Mouse (Mus musculus) CH12.LX (cell line): Measurements from ENCODE around the gene Mical3. TPM values are rescaled to one million over a fixed set of nuclear protein-coding genes. Genes with fewer than 3 reads are reported as not detected.

Experiments used
- DNase-seq: peaks from one replicate; pipeline ENCODE4 v3.0.0-alpha.2; 2013; ENCODE audit errors: extremely low read depth
- H3K27ac ChIP-seq: 2 replicates; pipeline ENCODE4 v1.5.1; 2012; ENCODE audit warnings: low read depth, mild to moderate bottlenecking, control low read depth, moderate library complexity; ENCODE audit not compliant: insufficient read depth
- H3K27me3 ChIP-seq: replicated peaks from 2 replicates; pipeline ENCODE3; 2012; ENCODE audit warnings: inconsistent platforms
- H3K36me3 ChIP-seq, 2 experiments: replicated peaks in 1 of 2; 2 replicates each; pipeline versions ENCODE3 to v1.6.1; 2012; ENCODE audit warnings: inconsistent platforms in 1 of 2, low read length in 1 of 2, mild to moderate bottlenecking in 1 of 2, mixed read lengths in 1 of 2, moderate library complexity in 1 of 2; ENCODE audit not compliant: control insufficient read depth in 1 of 2, insufficient read depth in 1 of 2
- H3K4me1 ChIP-seq, 2 experiments: 2 replicates each; pipeline ENCODE4 v1.6.1; 2012; ENCODE audit warnings: inconsistent platforms in 1 of 2, moderate library complexity in 1 of 2; ENCODE audit not compliant: insufficient read depth in 2 of 2, control insufficient read depth in 1 of 2
- H3K4me2 ChIP-seq: 2 replicates; pipeline ENCODE4 v1.6.1; 2012; ENCODE audit warnings: low read depth, mild to moderate bottlenecking, control low read depth; ENCODE audit not compliant: poor library complexity, insufficient read depth, severe bottlenecking
- H3K4me3 ChIP-seq, 3 experiments: fragments of 150-350 bp in 1 of 3; sonication (generic) in 1 of 3; replicated peaks in 1 of 3; 2 replicates each; pipeline versions ENCODE3 to v1.5.1; 2011 to 2012; ENCODE audit warnings: low read depth in 2 of 3, low read length in 2 of 3, mild to moderate bottlenecking in 2 of 3, moderate library complexity in 2 of 3, control low read depth in 1 of 3, improper control_type of control experiment in 1 of 3, inconsistent platforms in 1 of 3, mixed read lengths in 1 of 3; ENCODE audit not compliant: poor library complexity in 1 of 3
- H3K79me2 ChIP-seq: replicated peaks from 2 replicates; pipeline ENCODE4 v1.6.1; 2012; ENCODE audit warnings: mild to moderate bottlenecking, moderate library complexity; ENCODE audit not compliant: control insufficient read depth, poor library complexity, insufficient read depth, severe bottlenecking; ENCODE audit errors: extremely low read depth
- H3K9ac ChIP-seq: 2 replicates; pipeline ENCODE4 v1.6.1; 2012; ENCODE audit warnings: low read depth, mild to moderate bottlenecking, control low read depth, moderate library complexity; ENCODE audit not compliant: insufficient read depth
- H3K9me3 ChIP-seq: replicated peaks from 2 replicates; pipeline ENCODE3; 2012; ENCODE audit warnings: low read length, inconsistent platforms, mixed read lengths
- CHD2 ChIP-seq: IDR thresholded peaks from 2 replicates; pipeline ENCODE4 v1.6.1; 2011; ENCODE audit warnings: low read length, improper control_type of control experiment
- CTCF ChIP-seq, 2 experiments: IDR thresholded peaks in 1 of 2; conservative IDR thresholded peaks in 1 of 2; 2 replicates each; pipeline ENCODE4 v1.5.1; 2011 to 2012; ENCODE audit warnings: low read depth in 2 of 2, low read length in 2 of 2, improper control_type of control experiment in 1 of 2, inconsistent platforms in 1 of 2, mild to moderate bottlenecking in 1 of 2, moderate library complexity in 1 of 2
- E2F4 ChIP-seq: IDR thresholded peaks from 2 replicates; pipeline ENCODE4 v1.6.1; 2011; ENCODE audit warnings: low read depth, low read length, improper control_type of control experiment; ENCODE audit not compliant: insufficient replicate concordance
- ELF1 ChIP-seq: IDR thresholded peaks from 2 replicates; pipeline ENCODE4 v1.6.1; 2014; ENCODE audit warnings: low read depth, mild to moderate bottlenecking, inconsistent platforms, low read length, improper control_type of control experiment
- GABPA ChIP-seq: IDR thresholded peaks from 2 replicates; pipeline ENCODE4 v1.6.1; 2012; ENCODE audit warnings: low read depth, low read length, improper control_type of control experiment, inconsistent platforms; ENCODE audit not compliant: insufficient replicate concordance
- HCFC1 ChIP-seq: IDR thresholded peaks from 2 replicates; pipeline ENCODE4 v1.6.1; 2012; ENCODE audit warnings: low read depth, mild to moderate bottlenecking, inconsistent platforms, low read length, improper control_type of control experiment
- IRF4 ChIP-seq: IDR thresholded peaks from 2 replicates; pipeline ENCODE4 v1.6.1; 2014; ENCODE audit warnings: low read depth, mild to moderate bottlenecking, inconsistent platforms, low read length, improper control_type of control experiment
- JUND ChIP-seq: conservative IDR thresholded peaks from 2 replicates; pipeline ENCODE4 v1.6.1; 2011; ENCODE audit warnings: low read depth, low read length, improper control_type of control experiment
- MAX ChIP-seq: IDR thresholded peaks from 2 replicates; pipeline ENCODE4 v1.6.1; 2011; ENCODE audit warnings: low read length, improper control_type of control experiment
- MAZ ChIP-seq: IDR thresholded peaks from 2 replicates; pipeline ENCODE4 v1.6.1; 2012; ENCODE audit warnings: low read depth, mild to moderate bottlenecking, inconsistent platforms, low read length, improper control_type of control experiment, moderate library complexity
- MEF2A ChIP-seq: IDR thresholded peaks from 2 replicates; pipeline ENCODE4 v1.6.1; 2014; ENCODE audit warnings: low read depth, mild to moderate bottlenecking, inconsistent platforms, low read length, improper control_type of control experiment, borderline replicate concordance
- MXI1 ChIP-seq: IDR thresholded peaks from 2 replicates; pipeline ENCODE4 v1.6.1; 2011; ENCODE audit warnings: mild to moderate bottlenecking, low read depth, low read length, improper control_type of control experiment
- MYC ChIP-seq: IDR thresholded peaks from 2 replicates; pipeline ENCODE4 v1.6.1; 2011; ENCODE audit warnings: low read depth, mild to moderate bottlenecking, improper control_type of control experiment, low read length
- NRF1 ChIP-seq: IDR thresholded peaks from 2 replicates; pipeline ENCODE4 v1.6.1; 2014; ENCODE audit warnings: low read depth, mild to moderate bottlenecking, inconsistent platforms, low read length, improper control_type of control experiment, moderate library complexity
- POLR2AphosphoS2 ChIP-seq: IDR thresholded peaks from 2 replicates; pipeline ENCODE4 v1.6.1; 2011; ENCODE audit warnings: low read depth, low read length, improper control_type of control experiment
- RAD21 ChIP-seq: IDR thresholded peaks from 2 replicates; pipeline ENCODE4 v1.6.1; 2011; ENCODE audit warnings: low read depth, mild to moderate bottlenecking, low read length, improper control_type of control experiment, moderate library complexity
- RCOR1 ChIP-seq: conservative IDR thresholded peaks from 2 replicates; pipeline ENCODE4 v1.6.1; 2012; ENCODE audit warnings: low read depth, mild to moderate bottlenecking, inconsistent platforms, low read length, improper control_type of control experiment
- TBP ChIP-seq: conservative IDR thresholded peaks from 2 replicates; pipeline ENCODE4 v1.6.1; 2011; ENCODE audit warnings: low read depth, low read length, improper control_type of control experiment
- TCF12 ChIP-seq: IDR thresholded peaks from 2 replicates; pipeline ENCODE4 v1.6.1; 2014; ENCODE audit warnings: low read depth, mild to moderate bottlenecking, inconsistent platforms, low read length, improper control_type of control experiment
- UBTF ChIP-seq: IDR thresholded peaks from 2 replicates; pipeline ENCODE4 v1.6.1; 2012; ENCODE audit warnings: low read depth, mild to moderate bottlenecking, inconsistent platforms, low read length, improper control_type of control experiment, moderate library complexity
- USF1 ChIP-seq: IDR thresholded peaks from 2 replicates; pipeline ENCODE4 v1.6.1; 2014; ENCODE audit warnings: low read depth, mild to moderate bottlenecking, inconsistent platforms, low read length, improper control_type of control experiment
- USF2 ChIP-seq: conservative IDR thresholded peaks from 2 replicates; pipeline ENCODE4 v1.6.1; 2011; ENCODE audit warnings: low read depth, low read length, improper control_type of control experiment
- ZKSCAN1 ChIP-seq: IDR thresholded peaks from 2 replicates; pipeline ENCODE4 v1.6.1; 2012; ENCODE audit warnings: low read depth, inconsistent platforms, low read length, improper control_type of control experiment, borderline replicate concordance
- ZMIZ1 ChIP-seq: IDR thresholded peaks from 2 replicates; pipeline ENCODE4 v1.6.1; 2012; ENCODE audit warnings: low read depth, mild to moderate bottlenecking, inconsistent platforms, low read length, improper control_type of control experiment
- ZNF384 ChIP-seq: IDR thresholded peaks from 2 replicates; pipeline ENCODE4 v1.6.1; 2012; ENCODE audit warnings: low read depth, low read length, improper control_type of control experiment, inconsistent platforms
- dilution Hi-C: fragments of 300-500 bp; cut with MboI; formaldehyde crosslinking; loops from 2 replicates; pipeline ENCODE4 v1.14.3; 2020; ENCODE audit warnings: low sequenced_read_pairs; ENCODE audit not compliant: extremely low pct_unique_long_range_greater_than_20kb, extremely low pct_ligation_motif_present
- in situ Hi-C: fragments of 300-500 bp; cut with MboI; formaldehyde crosslinking; loops from 3 replicates; pipeline ENCODE4 v1.14.3; 2019; ENCODE audit warnings: low sequenced_read_pairs, low pct_ligation_motif_present, low pct_unique_long_range_greater_than_20kb, mixed read lengths
- polyA plus RNA-seq: library from polyadenylated mRNA; unstranded; fragments of >175 nt; gene quantifications from 2 replicates; pipeline ENCODE4 v1.2.1, GENCODE M21; 2012; ENCODE audit warnings: low read depth; ENCODE audit not compliant: insufficient read length
- total RNA-seq, 2 experiments: library from RNA; depleted of rRNA; stranded (reverse); fragments of 300-350 nt in 1 of 2; fragments of >200 nt in 1 of 2; gene quantifications; 2 replicates each; pipeline ENCODE4 v1.2.3; 2012 to 2014

Gene Mical3
- total and polyA plus RNA-seq, 3 experiments, result 10.2 to 56.3 (median 26.8) TPM

- TF ChIP-seq TCF12 (peak; percentile 93), ZKSCAN1 (no peak), NRF1 (peak; percentile 93), CTCF (conservative IDR thresholded peaks at IDR 0.05 in 1 of 2, IDR thresholded peaks at IDR 0.05 in 1 of 2; ENCODE audit: low read depth in 2 of 2, low read length in 2 of 2) (no peak), USF2 (no peak), POLR2AphosphoS2 (no peak), UBTF (no peak), GABPA (no peak), MEF2A (peak; percentile 88), RAD21 (peak; percentile 8), ZNF384 (no peak), HCFC1 (peak; percentile 43), MXI1 (peak; percentile 84), TBP (no peak), MYC (peak; percentile 99), ZMIZ1 (no peak)
Measured at GRCm38 (mm10) chr6:121098511-121099227, 32.1 kb downstream of the Mical3 start (continued).

- in situ Hi-C loops, result no loop called here
- no peaks in the 10 kb centered on the region for H3K9me3 ChIP-seq
- TF ChIP-seq USF1 (no peak), RCOR1 (no peak), ZMIZ1 (no peak), MEF2A (no peak), MYC (no peak), E2F4 (no peak), JUND (no peak), USF2 (no peak), ELF1 (no peak), MAX (no peak), GABPA (no peak), CHD2 (no peak), RAD21 (no peak), MAZ (no peak), IRF4 (no peak)
- no peak overlapping the region for H3K4me3 ChIP-seq
- H3K4me1 ChIP-seq, result peaks cover 52 to 94% of the 10 kb centered on the region in 2 experiments
- peak overlapping the region; percentile 5; the same call in 1 of the 2 replicates for H3K27ac ChIP-seq
- no peaks in the 10 kb centered on the region for H3K27me3 ChIP-seq
- peaks cover 0 to 61% of the 10 kb centered on the region in 2 experiments for H3K36me3 ChIP-seq
- H3K79me2 ChIP-seq, result peaks cover 30% of the 10 kb centered on the region
- H3K4me2 ChIP-seq, result 0 out of 2 replicates have a peak overlapping the region, but pooled peaks have one; percentile 48
- DNase-seq, result no peak
- dilution Hi-C loops, result no loop called here
- no peak overlapping the region for H3K9ac ChIP-seq
Measured at GRCm38 (mm10) chr6:121098109-121098508, 32.7 kb downstream of the Mical3 start.
